Mouse (Mus musculus): ENCODE measurements around the gene 1700122O11Rik.

The 1700122O11Rik gene

GRCm38 (mm10) chr17:48027677-48028076, 10.4 kb downstream of the 1700122O11Rik start:
- DNase-seq (ENCODE audit: low spot score in 2 of 2), result no peak

GRCm38 (mm10) chr17:48027019-48027418, 11.1 kb downstream of the 1700122O11Rik start:
- DNase-seq (ENCODE audit: low spot score in 2 of 2), result no peak

- DNase-seq (ENCODE audit: low spot score in 2 of 2), result no peak
These were observed 14.0 kb downstream of the 1700122O11Rik start for GRCm38 (mm10) chr17:48024045-48024444.

- DNase-seq (ENCODE audit: low spot score in 2 of 2), result no peak
These were observed 18.5 kb downstream of the 1700122O11Rik start for GRCm38 (mm10) chr17:48019585-48019984.

GRCm38 (mm10) chr17:48016566-48016965, 21.5 kb downstream of the 1700122O11Rik start:
- no peak for DNase-seq (ENCODE audit: low spot score in 2 of 2)

GRCm38 (mm10) chr17:48012561-48012960, 25.5 kb downstream of the 1700122O11Rik start:
- DNase-seq (ENCODE audit: low spot score in 2 of 2), result no peak

GRCm38 (mm10) chr17:48011105-48011504, 27.0 kb downstream of the 1700122O11Rik start:
- DNase-seq (ENCODE audit: low spot score in 2 of 2), result no peak

- no peak for DNase-seq (ENCODE audit: low spot score in 2 of 2)
These were observed 27.8 kb downstream of the 1700122O11Rik start for GRCm38 (mm10) chr17:48010283-48010682.

- DNase-seq (ENCODE audit: low spot score in 2 of 2), result no peak
These were observed 32.3 kb downstream of the 1700122O11Rik start for GRCm38 (mm10) chr17:48005816-48006215.

- DNase-seq (ENCODE audit: low spot score in 2 of 2), result no peak
These were observed 33.0 kb downstream of the 1700122O11Rik start for GRCm38 (mm10) chr17:48005091-48005490.

- DNase-seq (ENCODE audit: low spot score in 2 of 2), result no peak
These were observed 33.5 kb downstream of the 1700122O11Rik start for GRCm38 (mm10) chr17:48004619-48005018.

GRCm38 (mm10) chr17:48002486-48002885, 35.6 kb downstream of the 1700122O11Rik start:
- no peak for DNase-seq (ENCODE audit: low spot score in 2 of 2)

GRCm38 (mm10) chr17:48001586-48002361, 36.3 kb downstream of the 1700122O11Rik start:
- no peak for DNase-seq (ENCODE audit: low spot score in 2 of 2)

- no peak for DNase-seq (ENCODE audit: low spot score in 2 of 2)
These were observed 36.9 kb downstream of the 1700122O11Rik start for GRCm38 (mm10) chr17:48001157-48001556.

GRCm38 (mm10) chr17:47999812-48000211, 38.3 kb downstream of the 1700122O11Rik start:
- no peak for DNase-seq (ENCODE audit: low spot score in 2 of 2)

GRCm38 (mm10) chr17:47999403-47999802, 38.7 kb downstream of the 1700122O11Rik start:
- DNase-seq (ENCODE audit: low spot score in 2 of 2), result no peak

GRCm38 (mm10) chr17:47997806-47998205, 40.3 kb downstream of the 1700122O11Rik start:
- no peak for DNase-seq (ENCODE audit: low spot score in 2 of 2)

GRCm38 (mm10) chr17:47990392-47991123, 47.5 kb downstream of the 1700122O11Rik start:
- DNase-seq (ENCODE audit: low spot score in 2 of 2), result no peak

GRCm38 (mm10) chr17:47989951-47990378, 48.1 kb downstream of the 1700122O11Rik start:
- DNase-seq (ENCODE audit: low spot score in 2 of 2), result no peak

GRCm38 (mm10) chr17:47988811-47989210, 49.3 kb downstream of the 1700122O11Rik start:
- no peak for DNase-seq (ENCODE audit: low spot score in 2 of 2)

- DNase-seq (ENCODE audit: low spot score in 2 of 2), result no peak
These were observed 50.0 kb downstream of the 1700122O11Rik start for GRCm38 (mm10) chr17:47988074-47988473.
